Mouse (Mus musculus): ENCODE measurements around the gene Rhebl1. TPM values are rescaled to one million over a fixed set of nuclear protein-coding genes. Genes with fewer than 3 reads are reported as not detected.

Rhebl1 gene
- polyA plus RNA-seq, 1 experiment from 2014 or later, result 38.7 TPM

DNA sequence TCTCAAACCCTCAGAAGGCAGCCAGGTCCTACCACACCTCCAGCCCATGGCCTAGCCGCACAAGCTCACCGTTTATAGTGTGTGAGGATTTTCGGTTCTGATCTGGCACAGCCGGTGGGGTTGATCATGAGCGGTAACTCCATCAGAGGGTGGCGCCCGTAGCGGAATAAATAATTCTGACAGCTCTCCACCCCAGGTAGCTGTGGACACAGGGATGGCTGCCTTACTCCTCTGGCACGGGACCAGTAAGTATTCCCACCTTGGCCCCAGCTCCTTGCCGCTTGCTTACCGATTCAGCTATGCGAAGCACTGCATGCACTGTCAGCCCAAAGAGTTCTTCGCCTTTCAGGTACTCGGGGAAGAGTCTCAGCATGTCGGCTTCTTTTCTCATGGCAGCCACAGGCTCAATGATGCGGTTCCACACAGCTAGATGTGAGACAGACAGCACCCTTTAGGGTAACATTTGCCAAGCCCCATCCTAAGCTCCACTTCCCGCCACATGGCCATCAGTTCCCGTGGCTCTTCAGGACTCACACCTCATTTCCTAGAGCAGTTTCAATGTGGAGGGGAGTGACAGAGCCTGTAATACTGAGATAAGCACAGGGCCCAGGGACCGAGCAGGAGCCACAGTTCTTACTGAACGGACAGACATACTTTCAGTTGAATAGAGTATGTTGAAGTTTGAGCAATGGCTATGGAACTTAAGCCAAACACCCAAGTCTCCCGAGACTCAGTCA lies 57.2 kb downstream of the Rhebl1 start:
- Histone ChIP-seq H3K27me3 (ENCODE audit: control insufficient read depth, insufficient read depth, low read depth, low read length) (no peaks in the 10 kb centered on the region), H3K9ac (ENCODE audit: low read depth, low read length) (no peak overlapping the region), H3K4me3 (ENCODE audit: low read depth, low read length) (no peak overlapping the region), H3K36me3 (ENCODE audit: control insufficient read depth, insufficient read depth, low read length) (peaks cover 68% of the 10 kb centered on the region), H3K4me1 (ENCODE audit: control insufficient read depth, insufficient read depth, low read length) (no peaks in the 10 kb centered on the region), H3K27ac (ENCODE audit: low read length) (no peak overlapping the region), H3K9me3 (replicated peaks; ENCODE audit: control insufficient read depth, low read length, poor library complexity, severe bottlenecking) (no peaks in the 10 kb centered on the region), H3K4me2 (ENCODE audit: low read length) (no peak overlapping the region)
- ATAC-seq, result no peak
- WGBS, result 94% methylated on average over 21 of the region's 21 CpGs

DNA sequence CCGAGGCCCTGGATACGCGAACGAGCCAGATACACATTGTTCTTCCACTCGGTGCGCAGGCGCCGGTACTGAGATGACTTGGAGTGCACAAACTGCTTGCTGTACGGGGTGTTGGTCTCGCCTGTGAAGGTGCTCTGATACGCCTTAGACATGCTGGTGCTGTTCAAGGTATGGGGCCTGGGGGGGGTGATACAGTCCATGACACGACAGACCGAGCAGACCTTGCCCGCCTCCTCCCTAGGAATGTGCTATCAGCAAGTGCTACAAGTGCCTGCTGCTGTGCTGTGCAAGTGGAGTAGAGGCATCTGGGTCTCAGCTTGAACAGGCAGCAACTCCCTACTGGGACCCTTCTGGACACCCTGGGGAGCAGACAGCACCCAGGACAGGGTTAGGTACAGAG lies 59.0 kb downstream of the Rhebl1 start:
- ATAC-seq, result no peak
- 93% methylated on average over 14 of the region's 14 CpGs for WGBS
- Histone ChIP-seq H3K9ac (ENCODE audit: low read depth, low read length) (no peak overlapping the region), H3K27ac (ENCODE audit: low read length) (no peak overlapping the region), H3K4me3 (ENCODE audit: low read depth, low read length) (no peak overlapping the region), H3K27me3 (ENCODE audit: control insufficient read depth, insufficient read depth, low read depth, low read length) (no peaks in the 10 kb centered on the region), H3K9me3 (replicated peaks; ENCODE audit: control insufficient read depth, low read length, poor library complexity, severe bottlenecking) (no peaks in the 10 kb centered on the region), H3K4me2 (ENCODE audit: low read length) (no peak overlapping the region), H3K4me1 (ENCODE audit: control insufficient read depth, insufficient read depth, low read length) (peaks cover 5% of the 10 kb centered on the region; the same call in 1 of the 2 replicates), H3K36me3 (ENCODE audit: control insufficient read depth, insufficient read depth, low read length) (peaks cover 56% of the 10 kb centered on the region)

- Histone ChIP-seq H3K9ac (ENCODE audit: low read depth, low read length) (no peak overlapping the region), H3K27me3 (ENCODE audit: control insufficient read depth, insufficient read depth, low read depth, low read length) (no peaks in the 10 kb centered on the region), H3K27ac (ENCODE audit: low read length) (no peak overlapping the region), H3K4me2 (ENCODE audit: low read length) (no peak overlapping the region), H3K4me1 (ENCODE audit: control insufficient read depth, insufficient read depth, low read length) (peaks cover 16% of the 10 kb centered on the region), H3K4me3 (ENCODE audit: low read depth, low read length) (no peak overlapping the region), H3K9me3 (replicated peaks; ENCODE audit: control insufficient read depth, low read length, poor library complexity, severe bottlenecking) (no peaks in the 10 kb centered on the region), H3K36me3 (ENCODE audit: control insufficient read depth, insufficient read depth, low read length) (peaks cover 43% of the 10 kb centered on the region)
- WGBS, result 85% methylated on average over 13 of the region's 13 CpGs
- no peak for ATAC-seq
Observed at GRCm38 (mm10) chr15:98834059-98834458, 60.3 kb downstream of the Rhebl1 start.

DNA sequence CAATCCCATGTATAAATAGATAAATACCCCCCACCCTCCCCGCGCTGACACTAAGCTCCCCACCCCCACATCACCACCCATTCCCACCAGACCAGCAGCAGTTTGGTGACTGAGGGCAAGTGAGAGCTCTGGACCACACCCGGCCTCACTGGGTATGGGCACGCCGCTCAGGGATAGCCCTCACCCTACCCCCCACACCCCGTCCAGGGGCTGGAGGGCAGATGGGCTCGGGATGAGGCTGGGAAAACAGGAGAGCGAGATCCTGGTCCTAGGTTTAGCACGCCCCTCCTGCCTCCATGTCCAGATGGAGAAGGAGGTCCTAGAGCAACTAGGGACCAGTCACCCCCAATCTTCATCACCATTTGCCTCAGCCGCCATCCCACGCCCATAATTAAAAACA lies 61.1 kb downstream of the Rhebl1 start:
- Histone ChIP-seq H3K4me1 (ENCODE audit: control insufficient read depth, insufficient read depth, low read length) (peaks cover 16% of the 10 kb centered on the region), H3K9ac (ENCODE audit: low read depth, low read length) (no peak overlapping the region), H3K27ac (ENCODE audit: low read length) (no peak overlapping the region), H3K9me3 (replicated peaks; ENCODE audit: control insufficient read depth, low read length, poor library complexity, severe bottlenecking) (no peaks in the 10 kb centered on the region), H3K27me3 (ENCODE audit: control insufficient read depth, insufficient read depth, low read depth, low read length) (no peaks in the 10 kb centered on the region), H3K4me3 (ENCODE audit: low read depth, low read length) (no peak overlapping the region), H3K4me2 (ENCODE audit: low read length) (no peak overlapping the region), H3K36me3 (ENCODE audit: control insufficient read depth, insufficient read depth, low read length) (peaks cover 41% of the 10 kb centered on the region)
- 88% methylated on average over 11 of the region's 11 CpGs for WGBS
- no peak for ATAC-seq

DNA sequence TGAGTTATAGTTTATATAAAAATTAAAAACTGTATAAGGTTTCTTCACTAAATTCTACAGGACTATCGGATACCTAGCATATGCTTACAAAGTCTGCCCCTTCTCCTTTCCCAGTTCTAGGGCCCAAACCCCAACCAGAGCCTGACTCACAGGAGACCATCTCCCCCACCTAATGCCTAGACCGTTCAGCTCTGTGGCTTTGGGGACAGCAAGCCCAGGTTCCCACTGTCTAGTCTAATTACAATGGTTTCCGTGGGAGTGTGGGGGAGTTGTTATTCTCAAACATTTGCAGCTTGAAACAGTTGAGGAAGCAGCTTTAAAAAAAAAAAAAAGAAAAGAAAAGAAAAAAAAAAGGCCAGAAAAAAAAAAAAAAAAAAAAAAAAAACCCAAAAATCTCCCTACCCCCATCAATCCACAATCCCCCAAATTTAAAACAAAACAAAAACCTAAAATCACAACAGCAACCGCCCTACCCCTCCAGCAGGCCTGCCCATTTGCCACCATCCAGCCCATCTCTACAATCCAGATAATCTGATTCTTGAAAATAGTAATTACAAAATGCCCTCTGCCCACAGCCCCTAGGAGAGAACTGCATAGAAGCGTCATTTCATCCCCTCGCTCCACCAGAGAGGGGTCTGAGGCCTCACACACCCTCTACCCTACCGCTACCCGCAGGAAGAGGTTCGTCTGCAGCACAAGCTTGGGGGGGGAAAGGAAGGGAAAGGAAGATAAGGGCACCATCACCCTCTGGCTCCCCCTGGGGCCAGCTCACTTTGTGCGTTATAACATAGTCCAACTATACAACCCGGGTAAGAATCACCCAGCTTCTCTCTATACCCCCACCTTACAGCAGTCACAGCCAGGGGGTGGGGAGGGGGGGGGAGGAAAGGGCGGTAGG lies 61.9 kb downstream of the Rhebl1 start:
- Histone ChIP-seq H3K9ac (ENCODE audit: low read depth, low read length) (no peak overlapping the region), H3K27me3 (ENCODE audit: control insufficient read depth, insufficient read depth, low read depth, low read length) (no peaks in the 10 kb centered on the region), H3K36me3 (ENCODE audit: control insufficient read depth, insufficient read depth, low read length) (peaks cover 39% of the 10 kb centered on the region), H3K4me2 (ENCODE audit: low read length) (no peak overlapping the region), H3K4me3 (ENCODE audit: low read depth, low read length) (no peak overlapping the region), H3K4me1 (ENCODE audit: control insufficient read depth, insufficient read depth, low read length) (peaks cover 16% of the 10 kb centered on the region), H3K27ac (ENCODE audit: low read length) (no peak overlapping the region), H3K9me3 (replicated peaks; ENCODE audit: control insufficient read depth, low read length, poor library complexity, severe bottlenecking) (no peaks in the 10 kb centered on the region)
- ATAC-seq, result no peak
- WGBS, result 56% methylated on average over 12 of the region's 12 CpGs

- peak overlapping the region; percentile 65 for H3K9ac ChIP-seq (ENCODE audit: low read depth, low read length)
- 13% methylated on average over 9 of the region's 9 CpGs for WGBS
Observed at GRCm38 (mm10) chr15:98831684-98832035, 62.7 kb downstream of the Rhebl1 start.

GRCm38 (mm10) chr15:98830736-98831683 lies 63.3 kb downstream of the Rhebl1 start, which contains the start of gene Prkag1:
Gene Prkag1 (minus strand): TSS chr15:98831521.
- Histone ChIP-seq H3K27me3 (ENCODE audit: control insufficient read depth, insufficient read depth, low read depth, low read length) (no peaks in the 10 kb centered on the region), H3K9me3 (replicated peaks; ENCODE audit: control insufficient read depth, low read length, poor library complexity, severe bottlenecking) (no peaks in the 10 kb centered on the region), H3K4me3 (ENCODE audit: low read depth, low read length) (peak within 1 kb of the TSS; percentile 60), H3K36me3 (ENCODE audit: control insufficient read depth, insufficient read depth, low read length) (peaks cover 25% of the 10 kb centered on the region), H3K4me1 (ENCODE audit: control insufficient read depth, insufficient read depth, low read length) (peaks cover 16% of the 10 kb centered on the region), H3K4me2 (ENCODE audit: low read length) (peak within 1 kb of the TSS; percentile 71), H3K27ac (ENCODE audit: low read length) (peak within 1 kb of the TSS; percentile 71), H3K9ac (ENCODE audit: low read depth, low read length) (peak within 1 kb of the TSS; percentile 65)
- peak; percentile 97 for ATAC-seq
- WGBS, result under 1% methylated on average over 60 of the region's 66 CpGs

More at GRCm38 (mm10) chr15:98831684-98832035, 62.7 kb downstream of the Rhebl1 start:
- peaks cover 16% of the 10 kb centered on the region for H3K4me1 ChIP-seq (ENCODE audit: control insufficient read depth, insufficient read depth, low read length)
- H3K4me3 ChIP-seq (ENCODE audit: low read depth, low read length), result peak overlapping the region; percentile 60
- H3K9me3 ChIP-seq (replicated peaks; ENCODE audit: control insufficient read depth, low read length, poor library complexity, severe bottlenecking), result no peaks in the 10 kb centered on the region
- H3K36me3 ChIP-seq (ENCODE audit: control insufficient read depth, insufficient read depth, low read length), result peaks cover 31% of the 10 kb centered on the region
- peak overlapping the region; percentile 71 for H3K4me2 ChIP-seq (ENCODE audit: low read length)
- H3K27ac ChIP-seq (ENCODE audit: low read length), result peak overlapping the region; percentile 71
- ATAC-seq, result peak; percentile 46
- H3K27me3 ChIP-seq (ENCODE audit: control insufficient read depth, insufficient read depth, low read depth, low read length), result no peaks in the 10 kb centered on the region
